Mouse (Mus musculus): ENCODE measurements at regions not wholly inside any gene's neighbourhood (a gene's known extent, or its start where the extent isn't known, plus 50 kb on each side); places are given as distances from the start of the nearest gene placed in this dataset.

GRCm38 (mm10) chr14:103920169-103920568 lies 76.0 kb upstream of the Ednrb start:
- TF ChIP-seq POLR2A (IDR thresholded peaks at IDR 0.05; ENCODE audit: borderline replicate concordance, extremely low read depth, low read depth, low read length) (no peak), CTCF (IDR thresholded peaks at IDR 0.05; ENCODE audit: insufficient read depth, low read length) (no peak)
